Mouse (Mus musculus) myocyte (in vitro differentiated cells): ENCODE results near the gene Dhh. TPM values are rescaled to one million over a fixed set of nuclear protein-coding genes. Genes with fewer than 3 reads are reported as not detected.

Source experiments
- H3K27me3 ChIP-seq: one replicate; pipeline ENCODE4 v1.6.1; 2011; ENCODE audit not compliant: control insufficient read depth, insufficient read depth, insufficient read length
- H3K36me3 ChIP-seq: one replicate; pipeline ENCODE4 v1.6.1; 2011; ENCODE audit not compliant: control insufficient read depth, insufficient read depth
- H3K4me2 ChIP-seq: one replicate; pipeline ENCODE4 v1.6.1; 2011; ENCODE audit warnings: low read depth, control low read depth
- H3K4me3 ChIP-seq: one replicate; pipeline ENCODE4 v1.5.1; 2011; ENCODE audit warnings: mild to moderate bottlenecking, control low read depth, moderate library complexity
- H3K79me2 ChIP-seq: one replicate; pipeline ENCODE4 v1.6.1; 2011; ENCODE audit not compliant: control insufficient read depth, insufficient read depth
- H3ac ChIP-seq: one replicate; pipeline ENCODE4 v1.6.1; 2011; ENCODE audit not compliant: control insufficient read depth, insufficient read length
- CEBPB ChIP-seq: IDR thresholded peaks from 2 replicates; pipeline ENCODE4 v1.6.1; 2011; ENCODE audit warnings: mild to moderate bottlenecking, moderate library complexity; ENCODE audit not compliant: poor library complexity, insufficient read depth, severe bottlenecking
- E2F4 ChIP-seq: IDR thresholded peaks from one replicate; pipeline ENCODE4 v1.6.1; 2011; ENCODE audit warnings: mild to moderate bottlenecking, control low read depth, moderate library complexity; ENCODE audit not compliant: insufficient read depth
- MAX ChIP-seq: IDR thresholded peaks from one replicate; pipeline ENCODE4 v1.6.1; 2011; ENCODE audit warnings: low read depth, mild to moderate bottlenecking, control low read depth
- MYOD1 ChIP-seq, 3 experiments: IDR thresholded peaks; one replicate each; pipeline ENCODE4 v1.6.1; 2011; ENCODE audit warnings: control low read depth in 2 of 3, low read depth in 2 of 3, mild to moderate bottlenecking in 2 of 3, moderate library complexity in 1 of 3; ENCODE audit not compliant: insufficient read length in 2 of 3, control insufficient read depth in 1 of 3
- MYOG ChIP-seq, 3 experiments: IDR thresholded peaks; one replicate each; pipeline ENCODE4 v1.6.1; 2011; ENCODE audit warnings: control low read depth in 2 of 3, low read depth in 2 of 3, mild to moderate bottlenecking in 2 of 3; ENCODE audit not compliant: insufficient read length in 2 of 3, control insufficient read depth in 1 of 3, insufficient read depth in 1 of 3
- POLR2A ChIP-seq: IDR thresholded peaks from one replicate; pipeline ENCODE4 v1.6.1; 2011; ENCODE audit warnings: low read depth, mild to moderate bottlenecking, control low read depth, moderate library complexity; ENCODE audit not compliant: insufficient read length
- POLR2AphosphoS2 ChIP-seq: IDR thresholded peaks from one replicate; pipeline ENCODE4 v1.6.1; 2011; ENCODE audit warnings: low read depth, control low read depth; ENCODE audit not compliant: insufficient read length
- REST ChIP-seq: IDR thresholded peaks from one replicate; pipeline ENCODE4 v1.6.1; 2011; ENCODE audit warnings: mild to moderate bottlenecking, control low read depth, moderate library complexity; ENCODE audit not compliant: insufficient read depth, insufficient read length
- SRF ChIP-seq: IDR thresholded peaks from one replicate; pipeline ENCODE4 v1.6.1; 2011; ENCODE audit warnings: low read depth; ENCODE audit not compliant: control insufficient read depth, insufficient read length
- TCF12 ChIP-seq: IDR thresholded peaks from one replicate; pipeline ENCODE4 v1.6.1; 2011; ENCODE audit warnings: mild to moderate bottlenecking, control low read depth; ENCODE audit not compliant: poor library complexity, insufficient read depth, severe bottlenecking
- TCF3 ChIP-seq: IDR thresholded peaks from one replicate; pipeline ENCODE4 v1.6.1; 2011; ENCODE audit warnings: low read depth, control low read depth; ENCODE audit not compliant: insufficient read length
- USF1 ChIP-seq: IDR thresholded peaks from one replicate; pipeline ENCODE4 v1.6.1; 2011; ENCODE audit warnings: low read depth, mild to moderate bottlenecking, control low read depth, moderate library complexity
- polyA plus RNA-seq: library from polyadenylated mRNA; unstranded; fragments of >200 nt; fragmentation: generic; extraction: Trizol; gene quantifications from one replicate; pipeline ENCODE4 v1.2.1, GENCODE M21; 2012; ENCODE audit warnings: missing spikeins

Gene Dhh
- polyA plus RNA-seq, 1 experiment: 0.11 TPM

DNA sequence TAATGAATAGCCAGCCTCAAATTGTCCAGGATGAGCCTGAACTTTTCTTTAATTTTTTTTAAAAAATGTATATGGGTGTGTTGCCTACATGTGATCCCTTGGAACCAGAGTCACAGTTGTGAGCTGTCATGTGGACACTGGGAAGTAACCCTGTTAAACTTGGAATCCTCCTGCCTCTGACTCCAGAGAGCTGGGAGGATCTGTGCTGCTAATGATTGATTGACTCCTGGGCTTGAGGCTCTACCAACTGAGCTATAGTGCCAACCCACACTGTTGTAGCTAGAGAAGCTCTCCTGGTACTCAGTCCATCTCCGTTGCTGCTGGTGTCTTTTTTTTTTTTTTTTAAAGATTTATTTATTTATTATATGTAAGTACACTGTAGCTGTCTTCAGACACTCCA, 14.2 kb downstream of the Dhh start:
- no peak overlapping the region for H3ac ChIP-seq
- H3K27me3 ChIP-seq: no peaks in the 10 kb centered on the region
- no peaks in the 10 kb centered on the region for H3K79me2 ChIP-seq
- H3K4me3 ChIP-seq: no peak overlapping the region
- no peak overlapping the region for H3K4me2 ChIP-seq
- TF ChIP-seq MYOG (IDR thresholded peaks at IDR 0.05; ENCODE audit: control insufficient read depth in 1 of 3, insufficient read depth in 1 of 3, insufficient read length in 2 of 3, low read depth in 2 of 3) (no peak), TCF3 (no peak), E2F4 (no peak), REST (no peak), MYOD1 (IDR thresholded peaks at IDR 0.05; ENCODE audit: control insufficient read depth in 1 of 3, insufficient read length in 2 of 3, low read depth in 2 of 3) (no peak), MAX (no peak), TCF12 (no peak), SRF (no peak), CEBPB (no peak), POLR2A (no peak), USF1 (no peak), POLR2AphosphoS2 (no peak)
- no peaks in the 10 kb centered on the region for H3K36me3 ChIP-seq

DNA sequence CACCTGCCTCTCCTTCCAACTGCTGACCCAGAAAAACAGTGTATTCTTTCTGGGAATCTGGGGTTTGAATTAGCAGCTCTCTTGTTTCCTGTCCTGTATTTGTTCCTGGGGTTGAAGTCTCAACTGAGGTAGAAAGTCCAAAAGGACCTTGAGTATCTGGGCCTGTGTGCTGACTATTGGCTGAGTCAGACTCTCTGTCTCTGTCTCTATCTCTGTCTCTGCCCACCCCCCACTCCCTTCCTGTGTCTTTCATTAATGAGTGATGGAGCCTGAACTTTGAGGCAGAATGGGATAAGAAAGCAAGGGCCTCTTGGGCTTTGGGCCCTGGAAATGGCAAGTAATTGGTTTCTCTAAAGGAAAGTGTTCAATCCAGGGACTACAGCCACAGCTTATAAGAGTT, 14.7 kb downstream of the Dhh start:
- Histone ChIP-seq H3ac (no peak overlapping the region), H3K4me2 (no peak overlapping the region), H3K27me3 (no peaks in the 10 kb centered on the region), H3K79me2 (no peaks in the 10 kb centered on the region), H3K36me3 (no peaks in the 10 kb centered on the region), H3K4me3 (no peak overlapping the region)
- TF ChIP-seq POLR2AphosphoS2: no peak
- no peak for TF ChIP-seq E2F4
- no peak for TF ChIP-seq REST
- TF ChIP-seq SRF: no peak
- TF ChIP-seq MYOD1 (IDR thresholded peaks at IDR 0.05; ENCODE audit: control insufficient read depth in 1 of 3, insufficient read length in 2 of 3, low read depth in 2 of 3): no peak
- TF ChIP-seq CEBPB: no peak
- no peak for TF ChIP-seq TCF3
- no peak for TF ChIP-seq TCF12
- no peak for TF ChIP-seq MYOG (IDR thresholded peaks at IDR 0.05; ENCODE audit: control insufficient read depth in 1 of 3, insufficient read depth in 1 of 3, insufficient read length in 2 of 3, low read depth in 2 of 3)
- no peak for TF ChIP-seq USF1
- no peak for TF ChIP-seq POLR2A
- no peak for TF ChIP-seq MAX

DNA sequence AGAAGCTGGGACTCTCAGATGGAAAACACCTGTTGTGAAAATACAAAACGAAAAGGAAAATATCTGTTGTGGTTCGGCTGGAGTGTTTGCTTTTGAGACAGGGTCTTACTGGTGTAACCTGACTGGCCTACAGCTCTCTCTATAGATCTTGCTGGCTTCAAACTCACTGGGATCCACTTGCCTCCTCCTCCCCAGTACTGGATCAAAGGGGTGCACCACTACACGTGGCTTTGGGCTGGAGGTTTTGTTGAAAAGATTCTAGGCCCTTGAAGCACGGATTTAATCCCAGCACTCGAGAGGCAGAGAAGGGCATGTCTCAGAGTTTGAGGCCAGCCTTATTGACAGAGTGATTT, 16.7 kb downstream of the Dhh start:
- peak overlapping the region; percentile 47 for H3K4me3 ChIP-seq
- no peaks in the 10 kb centered on the region for H3K27me3 ChIP-seq
- H3K4me2 ChIP-seq: peak overlapping the region; percentile 54
- no peaks in the 10 kb centered on the region for H3K79me2 ChIP-seq
- no peaks in the 10 kb centered on the region for H3K36me3 ChIP-seq
- no peak for TF ChIP-seq MYOD1 (IDR thresholded peaks at IDR 0.05; ENCODE audit: control insufficient read depth in 1 of 3, insufficient read length in 2 of 3, low read depth in 2 of 3)
- no peak overlapping the region for H3ac ChIP-seq

DNA sequence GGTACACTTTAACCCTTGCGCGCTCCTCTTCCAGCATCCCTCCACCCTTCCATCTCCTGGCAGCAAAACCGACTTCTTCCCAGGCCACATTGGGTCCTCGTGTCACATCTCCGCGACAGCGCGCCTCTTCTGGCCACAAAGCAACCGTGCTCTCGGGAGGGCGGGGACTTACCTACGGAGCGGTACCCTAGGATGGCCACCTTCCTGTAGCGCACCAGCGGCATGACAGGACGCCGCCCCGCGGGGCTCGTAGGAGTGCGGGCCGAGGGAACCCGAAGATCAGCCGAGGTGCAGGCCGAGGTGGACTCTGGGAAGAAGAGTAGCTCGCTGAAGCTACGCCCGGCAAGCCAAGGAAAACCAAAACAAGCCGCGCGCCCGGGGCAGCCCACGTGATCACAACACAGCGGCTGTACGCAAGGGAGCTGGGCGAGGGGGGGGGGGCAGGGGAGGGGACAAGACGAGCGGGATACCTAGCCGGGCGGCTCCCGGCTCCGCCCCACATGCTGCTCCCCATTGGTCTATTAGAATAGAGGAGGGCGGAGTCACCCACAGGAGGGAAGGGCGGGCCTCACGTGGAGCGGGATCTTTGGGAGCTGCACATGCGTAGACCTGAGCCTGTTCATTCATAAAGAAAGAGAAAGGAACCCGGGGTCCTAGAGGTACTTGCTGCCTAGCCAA, 17.2 kb downstream of the Dhh start:
- Histone ChIP-seq H3K79me2 (no peaks in the 10 kb centered on the region), H3K4me2 (peak overlapping the region; percentile 95), H3ac (peak overlapping the region; percentile 0), H3K4me3 (peak overlapping the region; percentile 47), H3K36me3 (no peaks in the 10 kb centered on the region), H3K27me3 (no peaks in the 10 kb centered on the region)
- TF ChIP-seq MYOG (IDR thresholded peaks at IDR 0.05; ENCODE audit: control insufficient read depth in 1 of 3, insufficient read depth in 1 of 3, insufficient read length in 2 of 3, low read depth in 2 of 3): no peak
- TF ChIP-seq CEBPB: no peak
- no peak for TF ChIP-seq TCF3
- TF ChIP-seq POLR2AphosphoS2: peak; percentile 41
- TF ChIP-seq E2F4: peak; percentile 51
- TF ChIP-seq SRF: peak; percentile 26
- TF ChIP-seq USF1: peak; percentile 87
- no peak for TF ChIP-seq TCF12
- TF ChIP-seq REST: no peak
- peak; percentile 61 for TF ChIP-seq POLR2A
- TF ChIP-seq MAX: no peak
- peak in 1 of 3 experiments; percentile 7 for TF ChIP-seq MYOD1 (IDR thresholded peaks at IDR 0.05; ENCODE audit: control insufficient read depth in 1 of 3, insufficient read length in 2 of 3, low read depth in 2 of 3)

DNA sequence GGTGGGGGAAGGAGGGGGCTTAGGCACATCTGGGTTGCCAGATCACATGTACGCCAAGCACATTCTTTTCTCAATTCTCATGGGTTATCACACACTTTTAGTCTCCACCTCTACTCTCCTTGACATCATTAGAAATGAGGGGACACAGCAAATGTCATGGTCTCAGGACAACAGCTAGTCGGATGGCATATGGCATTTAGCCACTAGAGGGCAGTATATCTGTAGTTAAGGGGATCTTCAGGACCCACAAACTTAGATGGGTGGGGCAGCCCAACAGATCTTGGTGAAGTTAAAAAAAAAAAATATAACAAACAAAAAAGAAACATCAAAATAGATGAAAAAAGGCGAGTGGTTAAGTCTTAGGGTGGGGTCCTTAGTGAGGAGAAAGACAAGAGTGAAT, 21.0 kb downstream of the Dhh start:
- H3K79me2 ChIP-seq: no peaks in the 10 kb centered on the region
- no peak overlapping the region for H3K4me2 ChIP-seq
- H3K27me3 ChIP-seq: no peaks in the 10 kb centered on the region
- no peak overlapping the region for H3ac ChIP-seq
- TF ChIP-seq TCF3 (no peak), TCF12 (no peak), E2F4 (no peak), POLR2AphosphoS2 (no peak), USF1 (no peak), MYOG (IDR thresholded peaks at IDR 0.05; ENCODE audit: control insufficient read depth in 1 of 3, insufficient read depth in 1 of 3, insufficient read length in 2 of 3, low read depth in 2 of 3) (no peak), MAX (no peak), SRF (no peak), MYOD1 (IDR thresholded peaks at IDR 0.05; ENCODE audit: control insufficient read depth in 1 of 3, insufficient read length in 2 of 3, low read depth in 2 of 3) (no peak), REST (no peak), CEBPB (no peak), POLR2A (no peak)
- no peak overlapping the region for H3K4me3 ChIP-seq
- no peaks in the 10 kb centered on the region for H3K36me3 ChIP-seq
